Mouse (Mus musculus): ENCODE measurements around the gene Tdrd3. TPM values are rescaled to one million over a fixed set of nuclear protein-coding genes. Genes with fewer than 3 reads are reported as not detected.

The Tdrd3 gene
- 1.9 and 2.5 TPM in 2 replicates for polyA plus RNA-seq (2012; rRNA removed)

DNA sequence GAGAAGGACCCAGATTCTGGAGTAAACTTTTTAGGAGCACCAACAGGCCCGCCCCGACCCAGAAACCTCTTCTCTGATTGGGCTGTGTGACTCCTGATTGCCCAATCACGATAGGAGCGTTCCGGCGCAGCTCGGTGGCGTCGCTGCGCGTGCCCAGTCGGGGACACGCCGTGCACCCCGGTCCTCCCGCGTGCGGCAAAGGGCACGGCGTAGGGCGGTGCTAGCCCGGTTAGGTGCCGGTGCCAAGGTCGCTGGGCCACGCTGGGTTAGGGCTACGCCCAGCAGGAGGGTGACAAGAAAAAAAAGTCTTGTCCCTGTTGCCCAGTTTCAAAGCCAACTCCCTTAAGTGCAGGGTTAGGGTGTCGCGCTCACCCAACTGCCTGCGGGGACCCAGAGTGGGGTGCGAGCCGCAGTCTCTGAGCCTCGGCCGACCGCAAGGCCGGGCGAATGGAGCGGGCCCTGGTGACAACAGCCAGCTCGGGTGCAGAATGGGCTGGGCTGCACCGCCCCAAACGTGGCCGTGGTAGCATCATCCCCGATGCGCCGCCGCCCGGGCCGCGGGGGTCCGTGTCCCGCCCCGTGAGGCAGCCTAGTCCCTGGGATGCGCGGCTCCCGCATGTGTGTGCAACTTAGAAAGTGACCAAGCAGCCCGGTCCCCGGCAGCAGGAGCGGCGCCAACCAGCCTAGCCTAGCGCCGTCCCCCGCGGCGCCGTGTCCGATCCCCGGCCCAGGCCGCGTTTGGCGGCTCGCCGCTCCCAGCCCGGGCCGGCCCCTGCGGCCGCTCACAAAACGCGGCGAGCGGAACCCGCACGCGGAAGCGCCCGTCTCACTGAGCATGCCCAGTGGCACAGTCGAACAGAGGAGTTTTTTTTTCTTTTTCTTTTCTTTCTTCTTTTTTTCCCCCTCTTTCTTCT, at the start of gene Tdrd3:
Gene Tdrd3, plus strand, starts transcription at position 832 of the 914 bp plus-strand sequence.
- Histone ChIP-seq H3K27ac (ENCODE audit: control insufficient read depth, insufficient read depth, low read length) (peak within 1 kb of the TSS; percentile 64), H3K36me3 (ENCODE audit: control insufficient read depth, insufficient read depth, low read length) (no peaks in the 10 kb centered on the region), H3K27me3 (ENCODE audit: control insufficient read depth, insufficient read depth, low read length) (no peaks in the 10 kb centered on the region), H3K4me1 (replicated peaks; ENCODE audit: control insufficient read depth, insufficient read depth, low read length) (no peaks in the 10 kb centered on the region), H3K4me3 (ENCODE audit: control insufficient read depth, insufficient read depth, low read length) (peak within 1 kb of the TSS; percentile 95)
- WGBS: under 1% methylated on average over 85 of the region's 85 CpGs
- DNase-seq: peak; percentile 91
- peak; percentile 82 for TF ChIP-seq POLR2A (IDR thresholded peaks at IDR 0.05; ENCODE audit: control insufficient read depth, extremely low read depth, insufficient read depth, low read length, poor library complexity)
- peak; percentile 27; the same call in 1 of the 2 replicates for TF ChIP-seq CTCF (IDR thresholded peaks at IDR 0.05; ENCODE audit: borderline replicate concordance, control insufficient read depth, extremely low read depth, insufficient read depth, low read length, poor library complexity)

DNA sequence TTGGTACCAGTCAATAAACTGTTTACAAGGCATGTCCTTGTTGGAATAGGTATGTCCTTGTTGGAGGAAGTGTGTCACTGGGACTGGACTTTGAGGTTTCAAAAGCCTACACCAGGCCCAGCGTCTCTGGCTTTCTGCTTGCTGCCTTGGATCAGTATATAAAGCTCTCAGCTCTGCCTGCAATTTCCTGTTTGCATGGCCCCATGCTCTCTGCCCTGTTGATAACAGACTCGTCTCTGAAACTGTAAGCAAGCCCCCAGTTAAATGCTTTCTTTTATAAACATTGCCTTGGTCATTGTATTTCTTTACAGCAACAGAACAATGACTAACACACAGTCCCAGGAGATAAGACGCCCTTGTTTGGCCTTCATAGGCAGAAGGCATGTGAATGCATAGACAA, 49.3 kb upstream of the Tdrd3 start:
- 67% methylated on average over 3 of the region's 3 CpGs for WGBS
- DNase-seq: no peak
- Histone ChIP-seq H3K27ac (ENCODE audit: control insufficient read depth, insufficient read depth, low read length) (no peak overlapping the region), H3K27me3 (ENCODE audit: control insufficient read depth, insufficient read depth, low read length) (no peaks in the 10 kb centered on the region), H3K36me3 (ENCODE audit: control insufficient read depth, insufficient read depth, low read length) (no peaks in the 10 kb centered on the region), H3K4me1 (replicated peaks; ENCODE audit: control insufficient read depth, insufficient read depth, low read length) (no peaks in the 10 kb centered on the region), H3K4me3 (ENCODE audit: control insufficient read depth, insufficient read depth, low read length) (no peak overlapping the region)
- TF ChIP-seq CTCF (IDR thresholded peaks at IDR 0.05; ENCODE audit: borderline replicate concordance, control insufficient read depth, extremely low read depth, insufficient read depth, low read length, poor library complexity) (no peak), POLR2A (IDR thresholded peaks at IDR 0.05; ENCODE audit: control insufficient read depth, extremely low read depth, insufficient read depth, low read length, poor library complexity) (no peak)

DNA sequence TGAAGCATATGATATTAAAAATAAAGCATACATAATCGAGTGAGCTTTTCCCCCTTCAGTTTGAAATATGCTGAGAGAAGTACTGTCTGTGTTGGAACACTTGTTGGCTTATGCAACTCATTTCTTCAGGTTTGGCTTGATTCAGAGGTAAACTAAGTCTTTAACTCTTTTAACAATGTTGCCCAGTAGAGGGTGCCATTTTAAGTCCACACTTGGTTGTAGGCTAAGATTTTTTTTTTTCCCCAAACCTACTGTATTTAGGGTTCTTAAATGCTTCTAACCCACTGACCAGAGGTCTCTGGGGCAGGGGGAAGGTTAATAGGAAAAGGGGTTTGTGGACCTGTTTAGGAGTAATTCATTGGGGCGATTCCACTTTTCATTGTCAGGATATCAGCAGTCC, 33.4 kb upstream of the Tdrd3 start:
- Histone ChIP-seq H3K4me3 (ENCODE audit: control insufficient read depth, insufficient read depth, low read length) (no peak overlapping the region), H3K27me3 (ENCODE audit: control insufficient read depth, insufficient read depth, low read length) (no peaks in the 10 kb centered on the region), H3K27ac (ENCODE audit: control insufficient read depth, insufficient read depth, low read length) (no peak overlapping the region), H3K4me1 (replicated peaks; ENCODE audit: control insufficient read depth, insufficient read depth, low read length) (no peaks in the 10 kb centered on the region), H3K36me3 (ENCODE audit: control insufficient read depth, insufficient read depth, low read length) (no peaks in the 10 kb centered on the region)
- DNase-seq: no peak
- 81% methylated on average over 2 of the region's 2 CpGs for WGBS
- TF ChIP-seq POLR2A (IDR thresholded peaks at IDR 0.05; ENCODE audit: control insufficient read depth, extremely low read depth, insufficient read depth, low read length, poor library complexity) (no peak), CTCF (IDR thresholded peaks at IDR 0.05; ENCODE audit: borderline replicate concordance, control insufficient read depth, extremely low read depth, insufficient read depth, low read length, poor library complexity) (no peak)

- H3K4me1 ChIP-seq (replicated peaks; ENCODE audit: control insufficient read depth, insufficient read depth, low read length): no peaks in the 10 kb centered on the region
- H3K4me3 ChIP-seq (ENCODE audit: control insufficient read depth, insufficient read depth, low read length): no peak overlapping the region
- TF ChIP-seq POLR2A (IDR thresholded peaks at IDR 0.05; ENCODE audit: control insufficient read depth, extremely low read depth, insufficient read depth, low read length, poor library complexity): no peak
- TF ChIP-seq CTCF (IDR thresholded peaks at IDR 0.05; ENCODE audit: borderline replicate concordance, control insufficient read depth, extremely low read depth, insufficient read depth, low read length, poor library complexity): no peak
- H3K36me3 ChIP-seq (ENCODE audit: control insufficient read depth, insufficient read depth, low read length): no peaks in the 10 kb centered on the region
- 90% methylated on average over 7 of the region's 7 CpGs for WGBS
- no peak overlapping the region for H3K27ac ChIP-seq (ENCODE audit: control insufficient read depth, insufficient read depth, low read length)
- no peaks in the 10 kb centered on the region for H3K27me3 ChIP-seq (ENCODE audit: control insufficient read depth, insufficient read depth, low read length)
- no peak for DNase-seq
These were observed 31.9 kb upstream of the Tdrd3 start for GRCm38 (mm10) chr14:87384288-87385268.

GRCm38 (mm10) chr14:87393096-87393495, 23.3 kb upstream of the Tdrd3 start:
- Histone ChIP-seq H3K36me3 (ENCODE audit: control insufficient read depth, insufficient read depth, low read length) (no peaks in the 10 kb centered on the region), H3K27me3 (ENCODE audit: control insufficient read depth, insufficient read depth, low read length) (no peaks in the 10 kb centered on the region), H3K27ac (ENCODE audit: control insufficient read depth, insufficient read depth, low read length) (no peak overlapping the region), H3K4me1 (replicated peaks; ENCODE audit: control insufficient read depth, insufficient read depth, low read length) (no peaks in the 10 kb centered on the region), H3K4me3 (ENCODE audit: control insufficient read depth, insufficient read depth, low read length) (no peak overlapping the region)
- over 99% methylated on average over 3 of the region's 3 CpGs for WGBS
- no peak for DNase-seq
- TF ChIP-seq POLR2A (IDR thresholded peaks at IDR 0.05; ENCODE audit: control insufficient read depth, extremely low read depth, insufficient read depth, low read length, poor library complexity): no peak
- TF ChIP-seq CTCF (IDR thresholded peaks at IDR 0.05; ENCODE audit: borderline replicate concordance, control insufficient read depth, extremely low read depth, insufficient read depth, low read length, poor library complexity): no peak

GRCm38 (mm10) chr14:87396643-87397042, 19.8 kb upstream of the Tdrd3 start:
- no peak for DNase-seq
- 88% methylated on average over 5 of the region's 5 CpGs for WGBS
- Histone ChIP-seq H3K27me3 (ENCODE audit: control insufficient read depth, insufficient read depth, low read length) (no peaks in the 10 kb centered on the region), H3K36me3 (ENCODE audit: control insufficient read depth, insufficient read depth, low read length) (no peaks in the 10 kb centered on the region), H3K27ac (ENCODE audit: control insufficient read depth, insufficient read depth, low read length) (no peak overlapping the region), H3K4me3 (ENCODE audit: control insufficient read depth, insufficient read depth, low read length) (no peak overlapping the region), H3K4me1 (replicated peaks; ENCODE audit: control insufficient read depth, insufficient read depth, low read length) (no peaks in the 10 kb centered on the region)
- TF ChIP-seq POLR2A (IDR thresholded peaks at IDR 0.05; ENCODE audit: control insufficient read depth, extremely low read depth, insufficient read depth, low read length, poor library complexity) (no peak), CTCF (IDR thresholded peaks at IDR 0.05; ENCODE audit: borderline replicate concordance, control insufficient read depth, extremely low read depth, insufficient read depth, low read length, poor library complexity) (no peak)

Measured in thymus, adult 2 months (tissue).